Mouse (Mus musculus) heart, adult 2 months (tissue): ENCODE data around the gene Rcc2. TPM values are rescaled to one million over a fixed set of nuclear protein-coding genes. Genes with fewer than 3 reads are reported as not detected.

ENCODE experiments used
- DNase-seq, 2 experiments: peaks; one replicate each; pipeline ENCODE4 v3.0.0; 2021
- H3K27ac ChIP-seq: fragments of 200-600 bp; 2 replicates; pipeline ENCODE4 v1.8.1; 2022
- H3K27me3 ChIP-seq: fragments of 200-500 bp; 2 replicates; pipeline ENCODE4 v1.6.1; 2012; ENCODE audit warnings: mild to moderate bottlenecking, low read length, inconsistent platforms, mixed read lengths; ENCODE audit not compliant: control insufficient read depth, insufficient read depth
- H3K36me3 ChIP-seq: fragments of 200-500 bp; 2 replicates; pipeline ENCODE4 v1.6.1; 2012; ENCODE audit warnings: low read length, inconsistent platforms; ENCODE audit not compliant: control insufficient read depth, insufficient read depth
- H3K4me1 ChIP-seq: fragments of 200-500 bp; 2 replicates; pipeline ENCODE4 v1.6.1; 2011; ENCODE audit warnings: low read length; ENCODE audit not compliant: control insufficient read depth, insufficient read depth
- H3K4me3 ChIP-seq: fragments of 200-600 bp; 2 replicates; pipeline ENCODE4 v1.8.1; 2022
- H3K79me2 ChIP-seq: fragments of 200-500 bp; replicated peaks from 2 replicates; pipeline ENCODE4 v1.6.1; 2012; ENCODE audit warnings: mild to moderate bottlenecking, inconsistent platforms, low read length, moderate library complexity, mixed read lengths; ENCODE audit not compliant: control insufficient read depth, insufficient read depth
- H3K9ac ChIP-seq: fragments of 200-500 bp; 2 replicates; pipeline ENCODE4 v1.6.1; 2012; ENCODE audit warnings: low read depth, mild to moderate bottlenecking, control low read depth, inconsistent platforms, low read length, mixed read lengths
- CTCF ChIP-seq: fragments of 200-600 bp; IDR thresholded peaks from 2 replicates; pipeline ENCODE4 v1.8.1; 2022; ENCODE audit warnings: antibody characterized with exemption, mild to moderate bottlenecking, moderate library complexity
- EP300 ChIP-seq: fragments of 200-500 bp; IDR thresholded peaks from 2 replicates; pipeline ENCODE4 v1.6.1; 2011; ENCODE audit warnings: low read depth, low read length, control low read depth; ENCODE audit not compliant: insufficient read depth
- POLR2A ChIP-seq: fragments of 200-500 bp; IDR thresholded peaks from 2 replicates; pipeline ENCODE4 v1.6.1; 2011; ENCODE audit warnings: mild to moderate bottlenecking, low read depth, low read length, control low read depth; ENCODE audit not compliant: insufficient read depth
- WGBS: fragments of 180-500 bp; shearing (Covaris S2); methylation state at CpG from one replicate; pipeline ENCODE4 v1.1.7; 2018; 5-methylcytosine and 5-hydroxymethylcytosine counted together
- intact Hi-C: fragments of 180-260 bp; cut with DNase I; formaldehyde crosslinking; loops from one replicate; pipeline ENCODE4 v1.15.1; 2025
- polyA plus RNA-seq: library from polyadenylated mRNA; depleted of rRNA; stranded (reverse); fragments of >200 nt; gene quantifications from 2 replicates; pipeline ENCODE4 v1.2.3, GENCODE M21; 2012
- total RNA-seq, 2 experiments: library from RNA; stranded (reverse); gene quantifications; 2 replicates each; pipeline ENCODE4 v1.2.3; 2021

Rcc2 gene
- total and polyA plus RNA-seq, 3 experiments = 13.7 to 14.2 (median 14.1) TPM

DNA sequence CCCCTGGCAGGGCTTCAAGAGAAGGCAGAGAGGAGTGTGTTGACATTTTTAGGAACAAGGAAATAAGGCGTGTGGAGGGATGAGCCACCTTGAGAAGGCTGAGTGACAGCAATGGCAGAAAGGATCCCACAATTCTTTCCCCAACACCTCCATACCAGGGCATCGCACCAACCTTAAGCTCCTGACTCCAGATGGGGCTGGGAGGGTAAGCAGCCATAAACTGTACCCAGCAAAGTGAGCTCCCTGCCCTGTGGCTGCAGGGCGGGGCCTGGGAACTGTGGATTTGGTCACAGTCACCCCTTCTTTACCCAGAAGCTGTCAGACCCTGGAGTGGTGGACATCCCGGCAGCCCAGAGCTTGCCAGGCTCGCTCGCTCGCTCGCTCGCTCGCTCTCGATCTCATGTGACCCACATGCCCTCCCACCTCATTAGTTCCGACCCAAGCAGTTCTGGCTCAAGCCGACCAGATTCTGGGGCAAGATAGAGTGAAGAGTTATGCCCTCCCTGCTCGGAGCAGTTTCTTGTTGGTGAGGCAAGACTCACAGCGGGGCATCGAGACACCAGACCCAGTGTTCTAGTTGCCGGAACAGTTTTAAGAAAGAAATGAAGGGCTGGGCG, 38.8 kb upstream of the Rcc2 start:
- no peak overlapping the region for H3K9ac ChIP-seq
- 83% methylated on average over 18 of the region's 18 CpGs for WGBS
- intact Hi-C loops = loop anchor here (1.0 kb wide), 1 partner anchor 40 kb away; no protein-coding TSS in a partner anchor
- TF ChIP-seq POLR2A = no peak
- no peak for TF ChIP-seq CTCF
- no peak for TF ChIP-seq EP300
- H3K4me1 ChIP-seq = peaks cover 7% of the 10 kb centered on the region
- H3K4me3 ChIP-seq = no peak overlapping the region
- no peaks in the 10 kb centered on the region for H3K36me3 ChIP-seq
- H3K27ac ChIP-seq = no peak overlapping the region
- no peaks in the 10 kb centered on the region for H3K27me3 ChIP-seq
- H3K79me2 ChIP-seq = no peaks in the 10 kb centered on the region
- no peak for DNase-seq

DNA sequence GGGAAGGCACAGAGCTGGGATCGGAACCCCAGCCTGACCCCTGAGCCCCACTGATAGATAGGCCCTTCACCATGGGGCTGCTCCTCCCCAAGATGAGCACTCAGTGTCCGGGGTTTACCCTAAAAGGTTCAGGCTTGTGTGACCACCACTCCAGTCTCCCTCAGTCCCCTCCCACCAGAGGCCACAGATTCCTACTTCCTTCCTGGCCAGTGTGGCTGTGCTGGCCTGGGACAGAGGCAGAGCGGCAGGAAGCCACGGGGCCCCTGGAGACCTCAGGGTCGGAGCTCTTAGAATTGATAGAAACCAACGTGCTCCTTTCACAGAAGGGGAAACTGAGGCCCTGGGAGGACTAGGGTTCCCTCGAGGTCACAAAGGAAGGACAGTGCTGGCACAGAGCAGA, 37.9 kb upstream of the Rcc2 start:
- Histone ChIP-seq H3K4me1 (peaks cover 6% of the 10 kb centered on the region), H3K27ac (peak overlapping the region; percentile 45), H3K4me3 (no peak overlapping the region), H3K79me2 (no peaks in the 10 kb centered on the region), H3K9ac (no peak overlapping the region), H3K27me3 (no peaks in the 10 kb centered on the region), H3K36me3 (no peaks in the 10 kb centered on the region)
- TF ChIP-seq POLR2A = no peak
- no peak for TF ChIP-seq CTCF
- TF ChIP-seq EP300 = no peak
- peak; percentile 31 to 45 for DNase-seq
- intact Hi-C loops = loop anchor here (1.0 kb wide), 1 partner anchor 39 kb away; no protein-coding TSS in a partner anchor
- WGBS = 25% methylated on average over 7 of the region's 7 CpGs

DNA sequence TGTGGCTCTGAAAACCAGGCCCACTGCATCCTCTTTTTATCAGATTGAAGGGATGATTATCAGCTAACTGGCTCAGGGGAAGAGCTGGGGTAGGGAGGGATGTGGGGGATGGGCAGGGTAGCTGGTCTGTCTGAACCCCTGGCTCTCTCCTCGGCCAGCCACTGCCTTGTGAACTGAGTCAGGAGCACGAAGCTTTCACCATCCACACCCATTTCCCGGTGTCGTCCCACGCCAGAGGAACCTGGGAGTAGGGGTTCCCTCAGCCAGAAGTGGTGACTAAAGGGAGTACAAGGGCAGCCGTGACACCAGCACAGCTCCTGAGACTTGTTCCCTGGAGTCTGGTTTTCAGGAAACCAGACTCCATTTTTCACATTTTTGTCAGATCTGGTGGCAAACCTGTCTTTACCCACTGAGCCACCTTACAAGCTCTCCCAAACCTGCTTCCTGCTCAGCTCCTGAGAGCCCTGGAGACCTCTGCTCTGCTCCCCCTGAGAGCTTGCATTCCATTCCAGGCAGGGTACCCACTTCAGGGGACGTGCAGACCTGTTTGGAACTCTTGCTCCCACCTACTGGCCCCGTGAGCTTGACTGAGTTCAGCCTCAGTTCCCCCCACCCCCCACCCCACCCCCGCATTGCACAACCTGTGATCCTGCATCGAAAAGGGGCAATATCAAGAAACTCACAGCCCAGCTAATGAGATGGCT, 37.3 kb upstream of the Rcc2 start:
- intact Hi-C loops = loop anchor here (1.0 kb wide), 1 partner anchor 38 kb away; no protein-coding TSS in a partner anchor
- Histone ChIP-seq H3K27ac (peak overlapping the region; percentile 45; the same call in 1 of the 2 replicates), H3K4me3 (no peak overlapping the region), H3K79me2 (no peaks in the 10 kb centered on the region), H3K36me3 (no peaks in the 10 kb centered on the region), H3K27me3 (no peaks in the 10 kb centered on the region), H3K4me1 (peaks cover 6% of the 10 kb centered on the region), H3K9ac (no peak overlapping the region)
- no peak for DNase-seq
- no peak for TF ChIP-seq CTCF
- TF ChIP-seq POLR2A = no peak
- no peak for TF ChIP-seq EP300
- 53% methylated on average over 10 of the region's 10 CpGs for WGBS

DNA sequence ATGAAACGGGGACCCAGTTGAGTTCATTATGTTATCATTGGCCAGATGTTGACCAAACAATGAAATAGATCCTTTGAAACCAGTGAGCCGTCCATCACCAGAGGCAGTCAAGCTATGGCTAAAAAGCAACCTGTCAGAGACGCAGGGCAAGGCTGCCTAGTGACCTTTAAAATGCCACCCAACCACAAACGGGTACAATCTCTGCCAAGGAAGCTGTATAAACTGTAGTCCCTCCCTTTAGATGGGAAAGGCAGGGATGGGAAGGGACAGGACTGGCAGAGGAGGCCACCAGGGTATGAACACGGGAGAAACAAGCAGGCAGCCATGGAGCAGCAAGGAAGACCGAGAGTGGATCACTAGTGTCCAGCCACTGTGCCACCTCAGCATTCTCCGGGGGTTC, 35.3 kb upstream of the Rcc2 start:
- intact Hi-C loops = no loop called here
- Histone ChIP-seq H3K9ac (no peak overlapping the region), H3K4me3 (no peak overlapping the region), H3K27ac (no peak overlapping the region), H3K27me3 (no peaks in the 10 kb centered on the region), H3K79me2 (no peaks in the 10 kb centered on the region), H3K4me1 (peaks cover 6% of the 10 kb centered on the region), H3K36me3 (no peaks in the 10 kb centered on the region)
- WGBS = 83% methylated on average over 7 of the region's 7 CpGs
- DNase-seq = no peak
- no peak for TF ChIP-seq CTCF
- no peak for TF ChIP-seq POLR2A
- no peak for TF ChIP-seq EP300

DNA sequence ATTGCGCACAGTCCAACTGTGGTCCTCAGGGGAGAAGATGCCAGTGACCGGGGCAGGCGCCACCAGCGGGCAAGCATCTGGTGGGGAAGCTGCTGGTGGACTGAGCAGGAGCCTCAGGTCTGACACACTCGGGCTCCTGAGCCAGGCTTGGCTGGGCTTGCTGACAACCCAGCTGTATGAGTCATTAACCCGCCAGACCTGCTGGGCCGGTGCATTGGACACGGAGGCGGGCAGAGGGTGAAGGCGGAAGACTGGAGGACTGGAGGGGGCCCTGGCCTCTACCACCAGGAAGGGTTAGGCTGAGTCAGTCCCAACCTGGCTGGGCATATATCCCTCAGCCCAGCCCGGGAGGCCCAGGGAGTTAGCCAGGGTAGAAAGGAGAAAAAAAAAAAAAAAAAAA, 34.6 kb upstream of the Rcc2 start, which contains the start of gene Arhgef10l:
Gene Arhgef10l (minus strand): TSS at position 253 of the 400 bp plus-strand sequence.
- WGBS = 46% methylated on average over 11 of the region's 11 CpGs
- no peaks in the 10 kb centered on the region for H3K27me3 ChIP-seq
- no peaks in the 10 kb centered on the region for H3K36me3 ChIP-seq
- peaks cover 6% of the 10 kb centered on the region for H3K4me1 ChIP-seq
- intact Hi-C loops = no loop called here
- no peak within 1 kb of the TSS for H3K9ac ChIP-seq
- TF ChIP-seq EP300 (no peak), CTCF (no peak), POLR2A (no peak)
- DNase-seq = peak in 1 of 2 experiments; percentile 39
- no peak within 1 kb of the TSS for H3K4me3 ChIP-seq
- no peaks in the 10 kb centered on the region for H3K79me2 ChIP-seq
- no peak within 1 kb of the TSS for H3K27ac ChIP-seq

DNA sequence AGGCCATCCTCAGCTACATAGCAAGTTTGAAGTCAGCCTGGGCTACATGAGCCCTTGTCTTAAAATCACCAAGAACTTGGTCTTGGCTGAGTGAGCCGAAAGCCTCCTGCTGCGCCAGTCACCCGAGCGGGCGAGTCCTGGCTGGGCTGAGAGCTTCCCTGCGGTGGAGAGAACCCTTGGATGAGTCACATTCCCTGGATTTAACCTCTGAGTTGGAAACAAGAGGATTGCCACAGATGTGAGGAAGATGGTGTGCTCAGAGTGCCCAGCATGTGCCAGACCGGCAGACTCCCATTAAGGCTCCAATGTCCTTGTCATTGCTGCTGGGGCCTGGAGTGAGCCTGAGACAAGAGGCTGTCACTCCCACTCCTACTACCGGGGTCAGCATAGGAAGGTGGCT, 32.5 kb upstream of the Rcc2 start:
- Histone ChIP-seq H3K9ac (no peak overlapping the region), H3K27me3 (no peaks in the 10 kb centered on the region), H3K36me3 (no peaks in the 10 kb centered on the region), H3K27ac (no peak overlapping the region), H3K79me2 (no peaks in the 10 kb centered on the region), H3K4me1 (peaks cover 1% of the 10 kb centered on the region), H3K4me3 (no peak overlapping the region)
- 80% methylated on average over 8 of the region's 8 CpGs for WGBS
- intact Hi-C loops = no loop called here
- no peak for DNase-seq
- TF ChIP-seq CTCF (no peak), POLR2A (no peak), EP300 (no peak)
